Mouse (Mus musculus): ENCODE measurements around the gene Ajm1.

The Ajm1 gene

DNA sequence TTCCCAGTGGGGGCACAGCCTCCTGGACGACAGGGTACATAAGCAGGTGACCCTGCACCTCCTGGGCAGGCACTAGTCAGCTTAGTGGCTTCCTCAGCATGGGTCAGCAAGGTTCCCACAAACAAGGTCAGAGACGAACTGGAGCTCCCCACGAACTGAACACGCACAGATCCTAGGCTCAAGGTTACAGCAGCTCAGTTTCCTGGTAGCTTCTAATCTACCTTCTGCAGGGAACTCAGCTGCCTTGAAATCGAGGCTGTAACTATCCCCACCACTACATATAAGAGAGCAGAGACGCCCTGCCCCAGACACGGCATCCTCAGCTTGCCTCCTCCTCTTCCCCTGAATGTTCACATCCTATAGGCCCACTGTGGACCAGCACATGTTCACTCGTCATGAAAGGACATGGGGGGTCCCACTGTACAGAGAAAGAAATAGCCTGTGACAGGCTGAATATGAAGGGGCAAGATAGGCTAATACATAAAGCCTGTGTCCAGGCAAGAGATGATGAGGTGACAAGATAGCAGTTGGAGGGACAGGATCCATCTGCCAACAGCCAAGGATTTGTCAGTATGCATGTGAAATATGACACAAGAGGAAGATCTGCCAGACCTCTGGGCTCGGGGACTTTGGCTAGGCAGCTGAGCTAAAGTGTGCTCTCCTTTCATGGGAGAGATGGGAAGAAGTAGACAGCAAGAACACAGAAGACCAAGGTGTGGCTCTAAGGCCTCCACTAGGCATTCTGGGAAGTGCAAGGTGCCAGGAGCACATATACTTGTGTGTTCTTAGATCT, 54.9 kb downstream of the Ajm1 start:
- no peak for DNase-seq (ENCODE audit: low spot score in 2 of 2)

Measured in spleen, postnatal 4 days (tissue).